Mouse (Mus musculus): ENCODE data around the gene Tmem222.

GRCm38 (mm10) chr4:133268931-133269330 is 8.7 kb downstream of the Tmem222 start:
- TF ChIP-seq CTCF (IDR thresholded peaks at IDR 0.05; ENCODE audit: low read depth, low read length) = no peak
- no peak for TF ChIP-seq EP300 (IDR thresholded peaks at IDR 0.05; ENCODE audit: insufficient read depth, low read depth, low read length)

Data from ES-Bruce4 (cell line).